Mouse (Mus musculus): ENCODE results near the gene Ankrd36.

GRCm38 (mm10) chr11:5571856-5572255 is 2.4 kb downstream of the Ankrd36 start:
- no peak for TF ChIP-seq FLI1 (IDR thresholded peaks at IDR 0.05; ENCODE audit: low read length)
- no peak for TF ChIP-seq GATA1 (IDR thresholded peaks at IDR 0.05; ENCODE audit: borderline replicate concordance, low read length)
